Mouse (Mus musculus): Measurements from ENCODE around the gene Srp68.

Srp68 gene

GRCm38 (mm10) chr11:116244580-116244979, 29.4 kb downstream of the Srp68 start:
- DNase-seq: no peak

GRCm38 (mm10) chr11:116241744-116242235, 32.2 kb downstream of the Srp68 start:
- no peak for DNase-seq

- DNase-seq: no peak
Measured at GRCm38 (mm10) chr11:116239797-116240196, 34.2 kb downstream of the Srp68 start.

- DNase-seq: no peak
Measured at GRCm38 (mm10) chr11:116237742-116238395, 36.1 kb downstream of the Srp68 start, which contains the start of gene Evpl. Evpl (minus strand) TSS chr11:116238077.

GRCm38 (mm10) chr11:116234901-116235300, 39.1 kb downstream of the Srp68 start:
- no peak for DNase-seq

- no peak for DNase-seq
Measured at GRCm38 (mm10) chr11:116232427-116232826, 41.6 kb downstream of the Srp68 start.

- DNase-seq: no peak
Measured at GRCm38 (mm10) chr11:116228699-116229098, 45.3 kb downstream of the Srp68 start.

GRCm38 (mm10) chr11:116226414-116226813, 47.6 kb downstream of the Srp68 start:
- peak; percentile 60 for DNase-seq

GRCm38 (mm10) chr11:116222740-116223059, 51.3 kb downstream of the Srp68 start:
- no peak for DNase-seq

GRCm38 (mm10) chr11:116221931-116222739, 51.9 kb downstream of the Srp68 start:
- DNase-seq: no peak

GRCm38 (mm10) chr11:116219885-116220284, 54.1 kb downstream of the Srp68 start:
- DNase-seq: no peak

GRCm38 (mm10) chr11:116218737-116219400, 55.1 kb downstream of the Srp68 start:
- DNase-seq: peak; percentile 35

- DNase-seq: no peak
Measured at GRCm38 (mm10) chr11:116218263-116218662, 55.8 kb downstream of the Srp68 start.

GRCm38 (mm10) chr11:116216549-116216948, 57.5 kb downstream of the Srp68 start:
- DNase-seq: no peak

GRCm38 (mm10) chr11:116215991-116216390, 58.0 kb downstream of the Srp68 start:
- DNase-seq: no peak

- no peak for DNase-seq
Measured at GRCm38 (mm10) chr11:116215181-116215580, 58.8 kb downstream of the Srp68 start.

- no peak for DNase-seq
Measured at GRCm38 (mm10) chr11:116213877-116214510, 60.0 kb downstream of the Srp68 start.

GRCm38 (mm10) chr11:116212847-116213246, 61.2 kb downstream of the Srp68 start:
- no peak for DNase-seq

- no peak for DNase-seq
Measured at GRCm38 (mm10) chr11:116210696-116211095, 63.3 kb downstream of the Srp68 start.

GRCm38 (mm10) chr11:116209257-116209656, 64.8 kb downstream of the Srp68 start:
- DNase-seq: no peak

- no peak for DNase-seq
Measured at GRCm38 (mm10) chr11:116208660-116209059, 65.4 kb downstream of the Srp68 start.

- no peak for DNase-seq
Measured at GRCm38 (mm10) chr11:116206678-116207077, 67.3 kb downstream of the Srp68 start.

GRCm38 (mm10) chr11:116203150-116203549, 70.9 kb downstream of the Srp68 start:
- no peak for DNase-seq

Measured in cerebellum, adult 11-12 months (tissue).